Mouse (Mus musculus): ENCODE results near the gene Smad6. TPM values are rescaled to one million over a fixed set of nuclear protein-coding genes. Genes with fewer than 3 reads are reported as not detected.

The Smad6 gene
- under 1 TPM in 1 of 2 experiments, not detected in 1; 0.11 TPM for polyA plus RNA-seq (2017; shearing (Covaris generic))

- peak; percentile 15 for ATAC-seq
These were observed at the start of gene Smad6 for GRCm38 (mm10) chr9:64021853-64022561. Gene Smad6 (minus strand): TSS chr9:64022059.

- ATAC-seq: no peak
These were observed 48.8 kb upstream of the Smad6 start for GRCm38 (mm10) chr9:64070674-64071073.

- no peak for ATAC-seq
These were observed 47.3 kb upstream of the Smad6 start for GRCm38 (mm10) chr9:64069131-64069530.

- ATAC-seq: no peak
These were observed 46.7 kb upstream of the Smad6 start for GRCm38 (mm10) chr9:64068571-64068970.

- no peak for ATAC-seq
These were observed 45.9 kb upstream of the Smad6 start for GRCm38 (mm10) chr9:64067787-64068186.

GRCm38 (mm10) chr9:64060033-64060539 is 38.2 kb upstream of the Smad6 start:
- no peak for ATAC-seq

GRCm38 (mm10) chr9:64057903-64058650 is 36.2 kb upstream of the Smad6 start:
- ATAC-seq: no peak

GRCm38 (mm10) chr9:64055162-64055561 is 33.3 kb upstream of the Smad6 start:
- no peak for ATAC-seq

GRCm38 (mm10) chr9:64053786-64054185 is 31.9 kb upstream of the Smad6 start:
- ATAC-seq: no peak

- ATAC-seq: no peak
These were observed 29.4 kb upstream of the Smad6 start for GRCm38 (mm10) chr9:64051241-64051640.

GRCm38 (mm10) chr9:64050513-64051065 is 28.7 kb upstream of the Smad6 start:
- no peak for ATAC-seq

GRCm38 (mm10) chr9:64049471-64050380 is 27.9 kb upstream of the Smad6 start:
- ATAC-seq: peak; percentile 94

GRCm38 (mm10) chr9:64045117-64045890 is 23.4 kb upstream of the Smad6 start:
- no peak for ATAC-seq

GRCm38 (mm10) chr9:64044343-64044742 is 22.5 kb upstream of the Smad6 start:
- ATAC-seq: no peak

- no peak for ATAC-seq
These were observed 21.1 kb upstream of the Smad6 start for GRCm38 (mm10) chr9:64042911-64043310.

GRCm38 (mm10) chr9:64042216-64042615 is 20.4 kb upstream of the Smad6 start:
- ATAC-seq: no peak

GRCm38 (mm10) chr9:64029908-64030631 is 8.2 kb upstream of the Smad6 start:
- ATAC-seq: peak; percentile 92

GRCm38 (mm10) chr9:64025565-64025964 is 3.7 kb upstream of the Smad6 start:
- ATAC-seq: no peak

- no peak for ATAC-seq
These were observed 3.1 kb upstream of the Smad6 start for GRCm38 (mm10) chr9:64024976-64025375.

GRCm38 (mm10) chr9:64022562-64023366 is 905 bp upstream of the Smad6 start:
- ATAC-seq: peak; percentile 89

Data from CD4-positive, CD25-positive, alpha-beta regulatory T cell, adult 4 months (primary cell).